Mouse (Mus musculus) kidney, adult 10 weeks (tissue): ENCODE data around the gene Cdh26. TPM values are rescaled to one million over a fixed set of nuclear protein-coding genes. Genes with fewer than 3 reads are reported as not detected.

ENCODE experiments used
- polyA plus RNA-seq: library from polyadenylated mRNA; stranded (reverse); fragments of 350-450 nt; fragmentation: Illumina TruSeq; extraction: RNeasy Lipid Tissue Mini Kit (QIAGEN cat#74804); gene quantifications from one replicate; pipeline ENCODE4 v1.2.3, GENCODE M21; 2014; ENCODE audit warnings: low read depth, low replicate concordance

The Cdh26 gene
- not detected for polyA plus RNA-seq

GRCm38 (mm10) chr2:178430231-178430630 lies at the start of gene Cdh26:
TSS of gene Cdh26 (plus strand) at chr2:178430531.

GRCm38 (mm10) chr2:178407053-178407815 lies 23.1 kb upstream of the Cdh26 start, which contains the start of gene Sycp2:
TSS of gene Sycp2 (minus strand) at chr2:178407685.

GRCm38 (mm10) chr2:178414261-178415149 lies 15.8 kb upstream of the Cdh26 start, which contains the start of the genes Ppp1r3d and Fam217b:
TSS of gene Ppp1r3d (minus strand) at chr2:178414472.
TSS of gene Fam217b (plus strand) at chr2:178414524.

Other genes starting within 250 kb of the Cdh26 start
- 0.40 TPM for gene Sycp2, start 22.8 kb upstream of the Cdh26 start, polyA plus RNA-seq
- 0.97 TPM for gene Ppp1r3d, start 16.1 kb upstream of the Cdh26 start, polyA plus RNA-seq
- gene Fam217b, start 16.0 kb upstream of the Cdh26 start, polyA plus RNA-seq = 2.2 TPM